Mouse (Mus musculus) fibroblast of lung, adult 2 months (primary cell): Measurements from ENCODE around the gene Usp36.

Source experiments
- DNase-seq: peaks from one replicate; pipeline ENCODE4 v3.0.0-alpha.2; 2011; ENCODE audit warnings: low read depth

Gene Usp36

GRCm38 (mm10) chr11:118248150-118249011 is 41.7 kb downstream of the Usp36 start, which contains the start of gene Cyth1:
Cyth1 (minus strand) TSS chr11:118248592.
- peak; percentile 98 for DNase-seq

- DNase-seq: no peak
Measured at GRCm38 (mm10) chr11:118247359-118248095, 42.5 kb downstream of the Usp36 start.

GRCm38 (mm10) chr11:118246724-118247123 is 43.3 kb downstream of the Usp36 start:
- no peak for DNase-seq

GRCm38 (mm10) chr11:118245130-118245529 is 44.9 kb downstream of the Usp36 start:
- no peak for DNase-seq

- no peak for DNase-seq
Measured at GRCm38 (mm10) chr11:118243627-118244261, 46.3 kb downstream of the Usp36 start.

- no peak for DNase-seq
Measured at GRCm38 (mm10) chr11:118242506-118242905, 47.5 kb downstream of the Usp36 start.

GRCm38 (mm10) chr11:118240388-118240787 is 49.7 kb downstream of the Usp36 start:
- DNase-seq: no peak

- no peak for DNase-seq
Measured at GRCm38 (mm10) chr11:118239281-118240198, 50.5 kb downstream of the Usp36 start.

- DNase-seq: no peak
Measured at GRCm38 (mm10) chr11:118236520-118237190, 53.4 kb downstream of the Usp36 start.

GRCm38 (mm10) chr11:118234929-118235328 is 55.1 kb downstream of the Usp36 start:
- DNase-seq: no peak

GRCm38 (mm10) chr11:118234500-118234899 is 55.5 kb downstream of the Usp36 start:
- no peak for DNase-seq

- peak; percentile 56 for DNase-seq
Measured at GRCm38 (mm10) chr11:118233924-118234323, 56.1 kb downstream of the Usp36 start.

GRCm38 (mm10) chr11:118232314-118232831 is 57.7 kb downstream of the Usp36 start:
- no peak for DNase-seq

- no peak for DNase-seq
Measured at GRCm38 (mm10) chr11:118229941-118230340, 60.1 kb downstream of the Usp36 start.

GRCm38 (mm10) chr11:118227650-118228049 is 62.4 kb downstream of the Usp36 start:
- no peak for DNase-seq

GRCm38 (mm10) chr11:118226850-118227249 is 63.2 kb downstream of the Usp36 start:
- no peak for DNase-seq

GRCm38 (mm10) chr11:118225862-118226261 is 64.2 kb downstream of the Usp36 start:
- no peak for DNase-seq

GRCm38 (mm10) chr11:118225056-118225836 is 64.8 kb downstream of the Usp36 start:
- no peak for DNase-seq

GRCm38 (mm10) chr11:118223416-118224067 is 66.5 kb downstream of the Usp36 start:
- no peak for DNase-seq
